Mouse (Mus musculus): ENCODE data around the gene Commd1. TPM values are rescaled to one million over a fixed set of nuclear protein-coding genes. Genes with fewer than 3 reads are reported as not detected.

Gene Commd1
- total and polyA plus RNA-seq, 3 experiments, result 102 to 113 TPM; not detected in 1

GRCm38 (mm10) chr11:23007481-23008180 is 25.4 kb upstream of the Commd1 start, which contains the start of gene Fam161a:
TSS of gene Fam161a (plus strand) at chr11:23007531.
- H3K79me2 ChIP-seq (ENCODE audit: control insufficient read depth, insufficient read depth, low read length, poor library complexity), result no peaks in the 10 kb centered on the region; the same call in 1 of the 2 replicates
- H3K27ac ChIP-seq (ENCODE audit: control insufficient read depth, low read depth, low read length), result peak within 1 kb of the TSS; percentile 87
- peaks cover 0 to 3% of the 10 kb centered on the region in 2 experiments; a peak in 1 of 4 replicates for H3K4me1 ChIP-seq (ENCODE audit: control insufficient read depth in 1 of 2, insufficient read depth in 2 of 2, low read length in 2 of 2)
- peak; percentile 98 for DNase-seq (ENCODE audit: low read depth, low spot score)
- TF ChIP-seq ZNF384 (IDR thresholded peaks at IDR 0.05; ENCODE audit: low read depth, low read length), result no peak
- TF ChIP-seq POLR2AphosphoS2 (IDR thresholded peaks at IDR 0.05; ENCODE audit: low read length), result peak; percentile 96
- TF ChIP-seq NELFE (IDR thresholded peaks at IDR 0.05; ENCODE audit: low read depth, low read length), result peak; percentile 48
- 0 out of 2 replicates have a peak, but pooled peaks have one; percentile 16 for TF ChIP-seq MAZ (IDR thresholded peaks at IDR 0.05; ENCODE audit: low read depth, low read length)
- peak; percentile 56; the same call in 1 of the 2 replicates for TF ChIP-seq MYC (IDR thresholded peaks at IDR 0.05; ENCODE audit: low read depth, low read length)
- peak in 1 of 2 experiments; percentile 5; a peak in 1 of 4 replicates for TF ChIP-seq EP300 (IDR thresholded peaks at IDR 0.05; ENCODE audit: low read depth in 1 of 2, low read length in 2 of 2)
- TF ChIP-seq SMC3 (IDR thresholded peaks at IDR 0.05; ENCODE audit: low read depth, low read length), result no peak; the same call in 1 of the 2 replicates
- 0 out of 2 replicates have a peak, but pooled peaks have one; percentile 24 for TF ChIP-seq E2F4 (IDR thresholded peaks at IDR 0.05; ENCODE audit: borderline replicate concordance, low read depth, low read length)
- TF ChIP-seq HCFC1 (IDR thresholded peaks at IDR 0.05; ENCODE audit: low read depth, low read length), result peak; percentile 73
- TF ChIP-seq CHD1 (IDR thresholded peaks at IDR 0.05; ENCODE audit: low read depth, low read length), result peak; percentile 54; the same call in 1 of the 2 replicates
- TF ChIP-seq TCF12 (IDR thresholded peaks at IDR 0.05; ENCODE audit: low read depth, low read length), result peak; percentile 5; the same call in 1 of the 2 replicates
- no peak; the same call in 1 of the 2 replicates for TF ChIP-seq CHD2 (IDR thresholded peaks at IDR 0.05; ENCODE audit: low read length)
- TF ChIP-seq ZC3H11A (IDR thresholded peaks at IDR 0.05; ENCODE audit: low read depth, low read length), result no peak
- peak; percentile 54; the same call in 1 of the 2 replicates for TF ChIP-seq GATA1 (IDR thresholded peaks at IDR 0.05; ENCODE audit: low read depth, low read length)
- peak; percentile 60 for TF ChIP-seq ZMIZ1 (IDR thresholded peaks at IDR 0.05; ENCODE audit: low read depth, low read length)
- TF ChIP-seq TBP (IDR thresholded peaks at IDR 0.05; ENCODE audit: low read depth, low read length), result peak; percentile 83
- TF ChIP-seq POLR2A (IDR thresholded peaks at IDR 0.05; ENCODE audit: control insufficient read depth in 1 of 2, insufficient read depth in 1 of 2, low read depth in 1 of 2, low read length in 2 of 2, poor library complexity in 1 of 2), result peak; percentile 22 to 75; a peak in 3 of 4 replicates
- peak within 1 kb of the TSS; percentile 72 for H3K4me3 ChIP-seq (ENCODE audit: control insufficient read depth in 1 of 2, insufficient read depth in 1 of 2, low read depth in 2 of 2, low read length in 2 of 2)
- H3K36me3 ChIP-seq (ENCODE audit: control insufficient read depth in 1 of 2, insufficient read depth in 2 of 2, low read length in 2 of 2), result peaks cover 4 to 20% of the 10 kb centered on the region in 2 experiments; a peak in 3 of 4 replicates
- no peaks in the 10 kb centered on the region for H3K27me3 ChIP-seq (ENCODE audit: control insufficient read depth in 1 of 2, insufficient read depth in 2 of 2, low read length in 2 of 2)
- no peaks in the 10 kb centered on the region for H3K9me3 ChIP-seq (replicated peaks; ENCODE audit: insufficient read depth, low read length)
- peak within 1 kb of the TSS; percentile 73 for H3K9ac ChIP-seq (ENCODE audit: control insufficient read depth, low read depth, low read length, poor library complexity, severe bottlenecking)

DNA sequence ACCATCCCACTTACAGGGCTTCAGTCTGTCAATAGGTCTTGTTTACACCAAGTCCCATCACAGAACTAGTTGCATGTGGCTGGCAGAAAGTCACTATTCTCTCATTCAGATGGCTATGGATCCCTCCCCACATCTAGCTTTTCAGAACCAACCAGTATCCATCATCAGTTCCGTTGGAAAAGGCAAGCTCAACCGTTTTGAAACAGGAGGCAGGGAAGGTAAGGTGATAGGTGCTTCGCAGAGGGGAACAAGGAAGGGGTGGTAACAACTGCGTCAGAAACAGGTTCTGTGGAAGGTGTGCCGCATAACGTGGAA is 24.9 kb upstream of the Commd1 start:
- H3K27ac ChIP-seq (ENCODE audit: control insufficient read depth, low read depth, low read length), result peak overlapping the region; percentile 54
- no peak for DNase-seq (ENCODE audit: low read depth, low spot score)
- peak overlapping the region; percentile 72 for H3K4me3 ChIP-seq (ENCODE audit: control insufficient read depth in 1 of 2, insufficient read depth in 1 of 2, low read depth in 2 of 2, low read length in 2 of 2)
- H3K9me3 ChIP-seq (replicated peaks; ENCODE audit: insufficient read depth, low read length), result no peaks in the 10 kb centered on the region
- H3K79me2 ChIP-seq (ENCODE audit: control insufficient read depth, insufficient read depth, low read length, poor library complexity), result no peaks in the 10 kb centered on the region; the same call in 1 of the 2 replicates
- H3K36me3 ChIP-seq (ENCODE audit: control insufficient read depth in 1 of 2, insufficient read depth in 2 of 2, low read length in 2 of 2), result peaks cover 4 to 25% of the 10 kb centered on the region in 2 experiments; a peak in 3 of 4 replicates
- H3K27me3 ChIP-seq (ENCODE audit: control insufficient read depth in 1 of 2, insufficient read depth in 2 of 2, low read length in 2 of 2), result no peaks in the 10 kb centered on the region
- peaks cover 0 to 3% of the 10 kb centered on the region in 2 experiments; a peak in 1 of 4 replicates for H3K4me1 ChIP-seq (ENCODE audit: control insufficient read depth in 1 of 2, insufficient read depth in 2 of 2, low read length in 2 of 2)
- TF ChIP-seq CTCF (IDR thresholded peaks at IDR 0.05 in 2 of 3, conservative IDR thresholded peaks at IDR 0.05 in 1 of 3; ENCODE audit: control insufficient read depth in 1 of 3, insufficient read depth in 1 of 3, low read depth in 2 of 3, low read length in 3 of 3, poor library complexity in 1 of 3, severe bottlenecking in 1 of 3) (no peak), TCF12 (IDR thresholded peaks at IDR 0.05; ENCODE audit: low read depth, low read length) (no peak), ZKSCAN1 (IDR thresholded peaks at IDR 0.05; ENCODE audit: low read depth, low read length) (no peak), MAZ (IDR thresholded peaks at IDR 0.05; ENCODE audit: low read depth, low read length) (no peak)
- H3K9ac ChIP-seq (ENCODE audit: control insufficient read depth, low read depth, low read length, poor library complexity, severe bottlenecking), result peak overlapping the region; percentile 58
